Mouse (Mus musculus): Measurements from ENCODE around the gene Phlda1. TPM values are rescaled to one million over a fixed set of nuclear protein-coding genes. Genes with fewer than 3 reads are reported as not detected.

Phlda1 gene
- total RNA-seq, 4 experiments from 2014 or later = 10.5 to 18.1 (median 12.4) TPM

- no peak for DNase-seq (ENCODE audit: low spot score)
Measured at GRCm38 (mm10) chr10:111505406-111505805, 680 bp upstream of the Phlda1 start.

DNA sequence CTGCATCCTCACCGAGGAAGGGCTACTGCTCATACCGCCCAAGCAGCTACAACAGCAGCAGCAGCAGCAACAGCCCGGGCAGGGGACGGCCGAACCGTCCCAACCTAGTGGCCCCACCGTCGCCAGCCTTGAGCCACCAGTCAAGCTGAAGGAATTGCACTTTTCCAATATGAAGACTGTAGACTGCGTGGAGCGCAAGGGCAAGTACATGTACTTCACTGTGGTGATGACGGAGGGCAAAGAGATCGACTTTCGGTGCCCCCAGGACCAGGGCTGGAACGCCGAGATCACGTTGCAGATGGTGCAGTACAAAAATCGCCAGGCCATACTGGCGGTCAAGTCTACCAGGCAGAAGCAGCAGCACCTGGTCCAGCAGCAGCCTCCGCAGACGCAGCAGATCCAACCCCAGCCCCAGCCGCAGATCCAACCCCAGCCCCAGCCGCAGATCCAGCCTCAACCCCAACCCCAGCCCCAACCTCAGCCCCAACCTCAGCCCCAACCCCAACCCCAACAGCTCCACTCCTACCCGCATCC lies 907 bp downstream of the Phlda1 start:
- DNase-seq (ENCODE audit: low spot score) = no peak

- DNase-seq (ENCODE audit: low spot score) = no peak
Measured at GRCm38 (mm10) chr10:111507460-111508211, 1.6 kb downstream of the Phlda1 start.

DNA sequence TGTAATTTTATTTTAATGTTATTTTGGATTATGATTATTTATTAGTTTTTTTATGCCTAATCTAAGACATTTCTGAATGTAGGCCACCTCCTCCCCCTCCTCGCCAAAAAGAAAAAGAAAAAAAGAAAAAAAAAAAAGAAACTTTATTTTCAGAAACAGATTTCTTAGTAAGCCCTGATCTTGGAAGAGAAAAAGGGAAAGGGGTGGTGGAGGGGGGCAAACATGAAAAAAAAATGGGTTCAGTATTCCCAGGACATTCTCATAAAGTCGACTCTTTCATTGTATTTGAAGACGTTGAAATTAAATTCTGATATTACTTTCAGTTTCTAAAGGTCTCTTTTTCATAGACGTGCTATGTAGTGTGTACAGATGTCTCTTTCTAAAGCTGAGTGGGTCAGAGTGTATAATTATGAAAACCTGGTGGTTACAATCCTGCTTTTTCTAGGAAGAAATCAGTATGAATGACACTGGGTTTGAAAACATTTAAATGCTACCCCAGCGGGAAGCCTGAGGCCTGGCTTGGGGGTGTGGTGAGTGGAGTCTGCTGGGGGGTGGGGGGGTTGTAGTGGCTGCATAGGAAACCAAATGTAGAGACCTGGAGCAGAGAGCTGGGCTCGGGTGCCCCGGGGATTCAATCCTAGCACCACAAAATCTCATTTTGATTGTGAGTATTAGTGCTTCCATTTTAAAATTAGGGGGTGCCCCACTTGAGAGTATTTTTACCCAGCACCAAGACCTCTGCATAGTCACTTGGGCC lies 2.4 kb downstream of the Phlda1 start:
- DNase-seq (ENCODE audit: low spot score) = no peak

- DNase-seq (ENCODE audit: low spot score) = no peak
Measured at GRCm38 (mm10) chr10:111509103-111509784, 3.2 kb downstream of the Phlda1 start.

DNA sequence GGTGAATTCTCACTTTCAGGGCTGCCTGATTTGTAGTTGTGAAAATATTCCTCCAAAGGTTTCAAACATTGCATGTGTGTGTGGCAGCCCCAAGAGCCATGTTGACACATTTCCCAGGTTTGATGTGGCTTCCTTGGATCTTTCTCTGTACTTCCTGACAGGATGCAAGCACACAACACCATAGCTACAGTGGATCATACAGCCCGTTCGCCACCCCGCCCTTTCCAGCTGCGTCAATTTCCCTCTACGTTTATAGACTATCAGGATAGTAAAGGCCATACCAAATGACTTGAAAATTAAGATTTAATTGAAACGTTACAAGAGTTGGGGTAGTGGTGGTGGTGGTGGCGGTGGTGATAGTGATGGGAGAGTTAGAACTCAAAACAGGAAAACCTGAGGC lies 3.9 kb downstream of the Phlda1 start:
- no peak for DNase-seq (ENCODE audit: low spot score)

DNA sequence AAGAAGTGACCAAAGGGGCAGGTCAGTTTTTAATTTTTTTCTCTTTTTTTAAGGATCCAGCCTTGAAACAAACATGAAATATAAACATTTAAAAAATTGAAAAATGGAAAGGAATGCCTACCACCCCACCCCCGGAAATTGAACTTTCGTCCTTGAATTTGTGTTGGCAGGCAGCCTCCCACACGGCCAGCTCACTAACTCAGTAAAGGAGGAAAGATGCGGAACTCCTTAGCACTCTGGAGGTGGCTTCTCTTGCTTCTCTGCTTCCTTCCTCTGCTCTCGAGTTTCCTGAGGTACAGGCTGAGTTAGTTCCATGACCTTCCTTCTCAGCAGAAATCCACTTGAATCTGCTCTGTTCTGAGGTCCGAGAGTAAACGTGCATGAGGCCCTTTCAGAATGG lies 4.7 kb downstream of the Phlda1 start:
- no peak for DNase-seq (ENCODE audit: low spot score)

- DNase-seq (ENCODE audit: low spot score) = no peak
Measured at GRCm38 (mm10) chr10:111512036-111512568, 6.0 kb downstream of the Phlda1 start.

GRCm38 (mm10) chr10:111514282-111514885 lies 8.3 kb downstream of the Phlda1 start:
- DNase-seq (ENCODE audit: low spot score) = no peak

DNA sequence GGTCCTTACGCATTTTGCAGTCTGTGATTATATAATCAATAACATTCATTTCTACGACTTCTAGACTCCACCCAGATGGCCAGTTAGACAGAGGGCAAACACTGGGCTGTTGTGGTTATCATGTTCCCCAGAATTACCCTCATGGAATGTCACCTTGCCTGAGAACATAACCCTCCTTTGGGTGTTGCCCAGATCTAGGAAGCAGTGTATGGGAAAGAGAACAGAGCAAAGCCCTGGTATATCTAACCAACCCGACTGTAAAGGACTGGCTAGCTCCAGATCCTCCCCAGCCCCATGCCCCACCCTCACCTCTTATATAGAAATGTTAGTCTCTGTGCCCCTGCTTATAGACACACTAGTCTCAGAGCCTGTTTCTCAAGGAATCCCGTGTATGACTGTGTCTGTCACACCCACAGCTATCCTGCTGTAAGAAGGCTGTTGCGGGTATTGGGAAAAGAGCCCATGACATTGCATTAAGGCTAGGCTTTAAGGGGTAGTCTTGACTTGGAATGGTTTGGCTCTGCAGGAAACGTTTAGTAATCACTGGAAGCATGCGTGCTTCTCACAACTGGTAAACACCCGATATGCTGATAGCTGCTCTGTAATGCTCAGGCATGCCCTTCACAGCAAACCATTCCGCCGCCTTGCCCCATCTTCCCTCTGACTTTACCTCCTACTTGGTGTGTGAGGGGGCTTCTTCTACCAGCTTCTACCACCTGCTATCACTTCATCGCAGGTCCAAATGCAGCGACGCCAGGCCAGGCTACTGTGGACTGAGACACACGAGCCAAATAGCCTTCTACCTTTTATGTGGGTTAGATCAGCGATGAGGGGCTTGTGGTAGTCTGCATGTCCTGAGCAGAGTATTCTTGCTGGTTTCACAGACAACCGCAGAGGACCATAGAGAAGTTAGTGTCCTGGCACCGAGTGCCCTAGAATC lies 9.3 kb downstream of the Phlda1 start:
- DNase-seq (ENCODE audit: low spot score) = no peak

DNA sequence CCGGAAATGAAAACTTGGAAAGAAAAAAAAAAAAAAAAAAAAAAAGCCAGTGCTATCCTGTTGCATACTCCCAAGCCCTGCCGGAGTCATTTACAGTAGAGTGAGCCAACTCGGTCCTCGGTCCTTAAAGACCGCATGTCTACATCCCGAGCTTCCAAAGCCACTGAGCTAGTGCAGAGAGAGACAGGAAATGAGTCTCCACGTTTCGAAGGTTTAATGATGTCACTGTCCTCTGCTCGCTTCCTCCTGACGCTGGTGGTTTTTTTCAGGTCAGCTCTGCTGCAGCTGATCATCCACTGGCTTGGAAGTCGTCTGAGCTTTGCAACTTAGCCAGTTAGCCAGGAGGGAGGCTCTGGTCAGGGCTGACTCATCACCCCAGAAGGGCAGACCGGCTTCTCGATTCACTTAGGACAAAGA lies 10.1 kb downstream of the Phlda1 start:
- DNase-seq (ENCODE audit: low spot score) = peak; percentile 57

DNA sequence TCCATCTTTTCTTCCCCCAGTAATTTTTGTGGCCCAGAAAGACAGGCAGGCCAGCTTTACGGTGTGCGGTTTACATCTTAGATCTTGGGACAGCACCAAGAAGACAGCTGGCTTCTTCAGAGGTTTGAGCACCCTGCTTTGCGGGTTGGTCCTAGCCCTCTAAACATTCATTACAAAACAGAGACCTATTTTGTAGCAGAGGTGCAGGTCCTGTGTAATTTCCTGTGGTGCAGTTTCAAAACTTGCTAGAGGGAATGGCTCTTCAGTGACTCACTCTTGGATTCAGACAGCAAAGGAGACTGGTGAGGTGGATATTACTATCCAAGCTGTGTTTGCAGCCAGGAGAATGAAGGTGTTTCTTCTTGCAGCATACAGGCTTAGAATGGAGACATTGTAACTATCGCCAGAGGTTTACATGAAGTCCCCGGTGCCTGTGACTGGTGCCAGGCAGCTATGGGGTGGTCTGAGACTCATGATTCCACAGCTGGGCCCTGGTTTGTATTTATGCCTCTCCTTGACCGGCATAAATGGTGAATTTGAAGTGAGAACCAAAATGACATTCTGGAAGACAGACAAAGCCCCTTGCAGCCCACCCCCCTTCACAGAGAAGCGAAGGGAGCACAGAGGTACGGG lies 10.8 kb downstream of the Phlda1 start:
- no peak for DNase-seq (ENCODE audit: low spot score)

- no peak for DNase-seq (ENCODE audit: low spot score)
Measured at GRCm38 (mm10) chr10:111518350-111518749, 12.3 kb downstream of the Phlda1 start.

- no peak for DNase-seq (ENCODE audit: low spot score)
Measured at GRCm38 (mm10) chr10:111519620-111520370, 13.7 kb downstream of the Phlda1 start.

- DNase-seq (ENCODE audit: low spot score) = no peak
Measured at GRCm38 (mm10) chr10:111520621-111521020, 14.5 kb downstream of the Phlda1 start.

- no peak for DNase-seq (ENCODE audit: low spot score)
Measured at GRCm38 (mm10) chr10:111521636-111522035, 15.6 kb downstream of the Phlda1 start.

GRCm38 (mm10) chr10:111522230-111522629 lies 16.1 kb downstream of the Phlda1 start:
- DNase-seq (ENCODE audit: low spot score) = no peak

GRCm38 (mm10) chr10:111523894-111524293 lies 17.8 kb downstream of the Phlda1 start:
- DNase-seq (ENCODE audit: low spot score) = no peak

- DNase-seq (ENCODE audit: low spot score) = no peak
Measured at GRCm38 (mm10) chr10:111527057-111527456, 21.0 kb downstream of the Phlda1 start.
